Mouse (Mus musculus) CH12.LX (cell line): Measurements from ENCODE around the gene Cald1.

Experiments
- CTCF ChIP-seq, 2 experiments: IDR thresholded peaks in 1 of 2; conservative IDR thresholded peaks in 1 of 2; 2 replicates each; pipeline ENCODE4 v1.5.1; 2011 to 2012; ENCODE audit warnings: low read depth in 2 of 2, low read length in 2 of 2, improper control_type of control experiment in 1 of 2, inconsistent platforms in 1 of 2, mild to moderate bottlenecking in 1 of 2, moderate library complexity in 1 of 2
- EP300 ChIP-seq: IDR thresholded peaks from 2 replicates; pipeline ENCODE4 v1.6.1; 2011; ENCODE audit warnings: low read length, improper control_type of control experiment
- MAX ChIP-seq: IDR thresholded peaks from 2 replicates; pipeline ENCODE4 v1.6.1; 2011; ENCODE audit warnings: low read length, improper control_type of control experiment
- NELFE ChIP-seq: IDR thresholded peaks from 2 replicates; pipeline ENCODE4 v1.6.1; 2011; ENCODE audit warnings: low read depth, low read length, improper control_type of control experiment
- POLR2AphosphoS2 ChIP-seq: IDR thresholded peaks from 2 replicates; pipeline ENCODE4 v1.6.1; 2011; ENCODE audit warnings: low read depth, low read length, improper control_type of control experiment
- TCF12 ChIP-seq: IDR thresholded peaks from 2 replicates; pipeline ENCODE4 v1.6.1; 2014; ENCODE audit warnings: low read depth, mild to moderate bottlenecking, inconsistent platforms, low read length, improper control_type of control experiment
- ZKSCAN1 ChIP-seq: IDR thresholded peaks from 2 replicates; pipeline ENCODE4 v1.6.1; 2012; ENCODE audit warnings: low read depth, inconsistent platforms, low read length, improper control_type of control experiment, borderline replicate concordance
- ZMIZ1 ChIP-seq: IDR thresholded peaks from 2 replicates; pipeline ENCODE4 v1.6.1; 2012; ENCODE audit warnings: low read depth, mild to moderate bottlenecking, inconsistent platforms, low read length, improper control_type of control experiment

- TF ChIP-seq TCF12 (no peak), CTCF (conservative IDR thresholded peaks at IDR 0.05 in 1 of 2, IDR thresholded peaks at IDR 0.05 in 1 of 2; ENCODE audit: low read depth in 2 of 2, low read length in 2 of 2) (no peak), POLR2AphosphoS2 (no peak), NELFE (no peak), ZKSCAN1 (no peak), ZMIZ1 (no peak), EP300 (no peak), MAX (no peak)
These were observed 4.9 kb upstream of the Cald1 start for GRCm38 (mm10) chr6:34593353-34593752.
